Mouse (Mus musculus): ENCODE data around the gene Pdilt. TPM values are rescaled to one million over a fixed set of nuclear protein-coding genes. Genes with fewer than 3 reads are reported as not detected.

Gene Pdilt
- total and polyA plus RNA-seq, 2 experiments from 2014 or later, result 0.07 TPM; not detected in 1

GRCm38 (mm10) chr7:119513056-119513455 is 10.2 kb downstream of the Pdilt start:
- Histone ChIP-seq H3K36me3 (ENCODE audit: insufficient read depth) (no peaks in the 10 kb centered on the region), H3K9ac (no peak overlapping the region), H3K9me3 (ENCODE audit: low read length) (no peaks in the 10 kb centered on the region), H3K4me3 (ENCODE audit: low read depth, low read length) (no peak overlapping the region), H3K27me3 (ENCODE audit: insufficient read depth, low read length) (no peaks in the 10 kb centered on the region), H3K4me2 (ENCODE audit: low read depth) (no peak overlapping the region), H3K27ac (ENCODE audit: low read depth, low read length) (no peak overlapping the region), H3K4me1 (ENCODE audit: insufficient read depth) (no peaks in the 10 kb centered on the region)
- ATAC-seq (no peak), DNase-seq (peak; percentile 70)
- 22% methylated on average over 7 of the region's 7 CpGs for WGBS
- peak; percentile 75 for TF ChIP-seq CTCF (IDR thresholded peaks at IDR 0.05; ENCODE audit: low read depth)

- Histone ChIP-seq H3K36me3 (ENCODE audit: insufficient read depth) (no peaks in the 10 kb centered on the region), H3K4me2 (ENCODE audit: low read depth) (no peak overlapping the region), H3K9me3 (ENCODE audit: low read length) (no peaks in the 10 kb centered on the region), H3K4me3 (ENCODE audit: low read depth, low read length) (no peak overlapping the region), H3K27ac (ENCODE audit: low read depth, low read length) (no peak overlapping the region), H3K27me3 (ENCODE audit: insufficient read depth, low read length) (no peaks in the 10 kb centered on the region), H3K4me1 (ENCODE audit: insufficient read depth) (no peaks in the 10 kb centered on the region), H3K9ac (no peak overlapping the region)
- 91% methylated on average over 4 of the region's 4 CpGs for WGBS
- ATAC-seq, result no peak
- TF ChIP-seq CTCF (IDR thresholded peaks at IDR 0.05; ENCODE audit: low read depth), result no peak
- no peak for DNase-seq
Measured at GRCm38 (mm10) chr7:119511143-119511542, 12.1 kb downstream of the Pdilt start.

GRCm38 (mm10) chr7:119490041-119490780 is 33.1 kb downstream of the Pdilt start:
- TF ChIP-seq CTCF (IDR thresholded peaks at IDR 0.05; ENCODE audit: low read depth), result no peak
- 80% methylated on average over 4 of the region's 4 CpGs for WGBS

GRCm38 (mm10) chr7:119486683-119487082 is 36.6 kb downstream of the Pdilt start:
- Histone ChIP-seq H3K9me3 (ENCODE audit: low read length) (no peaks in the 10 kb centered on the region), H3K27me3 (ENCODE audit: insufficient read depth, low read length) (no peaks in the 10 kb centered on the region), H3K36me3 (ENCODE audit: insufficient read depth) (no peaks in the 10 kb centered on the region), H3K9ac (no peak overlapping the region), H3K27ac (ENCODE audit: low read depth, low read length) (no peak overlapping the region), H3K4me3 (ENCODE audit: low read depth, low read length) (no peak overlapping the region), H3K4me1 (ENCODE audit: insufficient read depth) (no peaks in the 10 kb centered on the region), H3K4me2 (ENCODE audit: low read depth) (no peak overlapping the region)
- TF ChIP-seq CTCF (IDR thresholded peaks at IDR 0.05; ENCODE audit: low read depth), result no peak
- ATAC-seq (no peak), DNase-seq (no peak)
- 91% methylated on average over 5 of the region's 5 CpGs for WGBS

More at GRCm38 (mm10) chr7:119490041-119490780, 33.1 kb downstream of the Pdilt start:
- Histone ChIP-seq H3K9ac (no peak overlapping the region), H3K4me2 (ENCODE audit: low read depth) (no peak overlapping the region), H3K27me3 (ENCODE audit: insufficient read depth, low read length) (no peaks in the 10 kb centered on the region), H3K36me3 (ENCODE audit: insufficient read depth) (no peaks in the 10 kb centered on the region), H3K9me3 (ENCODE audit: low read length) (no peaks in the 10 kb centered on the region), H3K27ac (ENCODE audit: low read depth, low read length) (no peak overlapping the region), H3K4me3 (ENCODE audit: low read depth, low read length) (no peak overlapping the region), H3K4me1 (ENCODE audit: insufficient read depth) (no peaks in the 10 kb centered on the region)
- no peak for DNase-seq
- no peak for ATAC-seq

GRCm38 (mm10) chr7:119484154-119484553 is 39.1 kb downstream of the Pdilt start:
- H3K4me2 ChIP-seq (ENCODE audit: low read depth), result no peak overlapping the region
- no peaks in the 10 kb centered on the region for H3K9me3 ChIP-seq (ENCODE audit: low read length)
- no peak overlapping the region for H3K27ac ChIP-seq (ENCODE audit: low read depth, low read length)
- 92% methylated on average over 4 of the region's 4 CpGs for WGBS
- no peaks in the 10 kb centered on the region for H3K36me3 ChIP-seq (ENCODE audit: insufficient read depth)
- H3K4me3 ChIP-seq (ENCODE audit: low read depth, low read length), result no peak overlapping the region
- no peaks in the 10 kb centered on the region for H3K4me1 ChIP-seq (ENCODE audit: insufficient read depth)
- DNase-seq (no peak), ATAC-seq (no peak)
- TF ChIP-seq CTCF (IDR thresholded peaks at IDR 0.05; ENCODE audit: low read depth), result no peak
- no peaks in the 10 kb centered on the region for H3K27me3 ChIP-seq (ENCODE audit: insufficient read depth, low read length)
- no peak overlapping the region for H3K9ac ChIP-seq

GRCm38 (mm10) chr7:119479256-119479655 is 44.0 kb downstream of the Pdilt start, which contains the start of gene Umod:
Gene Umod, minus strand, starts transcription at chr7:119479282.
- no peak within 1 kb of the TSS for H3K4me3 ChIP-seq (ENCODE audit: low read depth, low read length)
- no peaks in the 10 kb centered on the region for H3K27me3 ChIP-seq (ENCODE audit: insufficient read depth, low read length)
- no peaks in the 10 kb centered on the region for H3K4me1 ChIP-seq (ENCODE audit: insufficient read depth)
- TF ChIP-seq CTCF (IDR thresholded peaks at IDR 0.05; ENCODE audit: low read depth), result no peak
- no peak for ATAC-seq
- H3K9me3 ChIP-seq (ENCODE audit: low read length), result no peaks in the 10 kb centered on the region
- no peak within 1 kb of the TSS for H3K9ac ChIP-seq
- H3K36me3 ChIP-seq (ENCODE audit: insufficient read depth), result no peaks in the 10 kb centered on the region
- H3K27ac ChIP-seq (ENCODE audit: low read depth, low read length), result no peak within 1 kb of the TSS
- DNase-seq, result no peak
- H3K4me2 ChIP-seq (ENCODE audit: low read depth), result no peak within 1 kb of the TSS

- H3K27me3 ChIP-seq (ENCODE audit: insufficient read depth, low read length), result no peaks in the 10 kb centered on the region
- no peaks in the 10 kb centered on the region for H3K36me3 ChIP-seq (ENCODE audit: insufficient read depth)
- H3K9ac ChIP-seq, result no peak overlapping the region
- H3K27ac ChIP-seq (ENCODE audit: low read depth, low read length), result no peak overlapping the region
- no peak for DNase-seq
- H3K9me3 ChIP-seq (ENCODE audit: low read length), result no peaks in the 10 kb centered on the region
- WGBS, result 83% methylated on average over 33 of the region's 33 CpGs
- TF ChIP-seq CTCF (IDR thresholded peaks at IDR 0.05; ENCODE audit: low read depth), result no peak
- H3K4me2 ChIP-seq (ENCODE audit: low read depth), result no peak overlapping the region
- H3K4me1 ChIP-seq (ENCODE audit: insufficient read depth), result no peaks in the 10 kb centered on the region
- no peak overlapping the region for H3K4me3 ChIP-seq (ENCODE audit: low read depth, low read length)
- no peak for ATAC-seq
Measured at GRCm38 (mm10) chr7:119476500-119477389, 46.5 kb downstream of the Pdilt start.
